Mouse (Mus musculus) CH12.LX (cell line): Measurements from ENCODE around the gene Ccdc171. TPM values are rescaled to one million over a fixed set of nuclear protein-coding genes. Genes with fewer than 3 reads are reported as not detected.
"Not testable (repeated sequence)": the region's sequence is repeated elsewhere in the genome, so short reads cannot be mapped to it uniquely, and the experiment has no call there.

Experiments used
- DNase-seq: peaks from one replicate; pipeline ENCODE4 v3.0.0-alpha.2; 2013; ENCODE audit errors: extremely low read depth
- H3K27ac ChIP-seq: 2 replicates; pipeline ENCODE4 v1.5.1; 2012; ENCODE audit warnings: low read depth, mild to moderate bottlenecking, control low read depth, moderate library complexity; ENCODE audit not compliant: insufficient read depth
- H3K27me3 ChIP-seq: replicated peaks from 2 replicates; pipeline ENCODE3; 2012; ENCODE audit warnings: inconsistent platforms
- H3K36me3 ChIP-seq, 2 experiments: replicated peaks in 1 of 2; 2 replicates each; pipeline versions ENCODE3 to v1.6.1; 2012; ENCODE audit warnings: inconsistent platforms in 1 of 2, low read length in 1 of 2, mild to moderate bottlenecking in 1 of 2, mixed read lengths in 1 of 2, moderate library complexity in 1 of 2; ENCODE audit not compliant: control insufficient read depth in 1 of 2, insufficient read depth in 1 of 2
- H3K4me1 ChIP-seq, 2 experiments: 2 replicates each; pipeline ENCODE4 v1.6.1; 2012; ENCODE audit warnings: inconsistent platforms in 1 of 2, moderate library complexity in 1 of 2; ENCODE audit not compliant: insufficient read depth in 2 of 2, control insufficient read depth in 1 of 2
- H3K4me2 ChIP-seq: 2 replicates; pipeline ENCODE4 v1.6.1; 2012; ENCODE audit warnings: low read depth, mild to moderate bottlenecking, control low read depth; ENCODE audit not compliant: poor library complexity, insufficient read depth, severe bottlenecking
- H3K4me3 ChIP-seq, 3 experiments: fragments of 150-350 bp in 1 of 3; sonication (generic) in 1 of 3; replicated peaks in 1 of 3; 2 replicates each; pipeline versions ENCODE3 to v1.5.1; 2011 to 2012; ENCODE audit warnings: low read depth in 2 of 3, low read length in 2 of 3, mild to moderate bottlenecking in 2 of 3, moderate library complexity in 2 of 3, control low read depth in 1 of 3, improper control_type of control experiment in 1 of 3, inconsistent platforms in 1 of 3, mixed read lengths in 1 of 3; ENCODE audit not compliant: poor library complexity in 1 of 3
- H3K79me2 ChIP-seq: replicated peaks from 2 replicates; pipeline ENCODE4 v1.6.1; 2012; ENCODE audit warnings: mild to moderate bottlenecking, moderate library complexity; ENCODE audit not compliant: control insufficient read depth, poor library complexity, insufficient read depth, severe bottlenecking; ENCODE audit errors: extremely low read depth
- H3K9ac ChIP-seq: 2 replicates; pipeline ENCODE4 v1.6.1; 2012; ENCODE audit warnings: low read depth, mild to moderate bottlenecking, control low read depth, moderate library complexity; ENCODE audit not compliant: insufficient read depth
- H3K9me3 ChIP-seq: replicated peaks from 2 replicates; pipeline ENCODE3; 2012; ENCODE audit warnings: low read length, inconsistent platforms, mixed read lengths
- CHD1 ChIP-seq: IDR thresholded peaks from 2 replicates; pipeline ENCODE4 v1.6.1; 2012; ENCODE audit warnings: low read depth, low read length, improper control_type of control experiment, inconsistent platforms
- CTCF ChIP-seq, 2 experiments: IDR thresholded peaks in 1 of 2; conservative IDR thresholded peaks in 1 of 2; 2 replicates each; pipeline ENCODE4 v1.5.1; 2011 to 2012; ENCODE audit warnings: low read depth in 2 of 2, low read length in 2 of 2, improper control_type of control experiment in 1 of 2, inconsistent platforms in 1 of 2, mild to moderate bottlenecking in 1 of 2, moderate library complexity in 1 of 2
- ETS1 ChIP-seq: conservative IDR thresholded peaks from 2 replicates; pipeline ENCODE4 v1.6.1; 2012; ENCODE audit warnings: low read depth, mild to moderate bottlenecking, inconsistent platforms, low read length, improper control_type of control experiment, moderate library complexity
- GABPA ChIP-seq: IDR thresholded peaks from 2 replicates; pipeline ENCODE4 v1.6.1; 2012; ENCODE audit warnings: low read depth, low read length, improper control_type of control experiment, inconsistent platforms; ENCODE audit not compliant: insufficient replicate concordance
- JUN ChIP-seq: IDR thresholded peaks from 2 replicates; pipeline ENCODE4 v1.6.1; 2011; ENCODE audit warnings: low read depth, mild to moderate bottlenecking, low read length, improper control_type of control experiment, moderate library complexity; ENCODE audit not compliant: insufficient read depth
- KAT2A ChIP-seq: IDR thresholded peaks from 2 replicates; pipeline ENCODE4 v1.6.1; 2012; ENCODE audit warnings: low read length, improper control_type of control experiment, inconsistent platforms; ENCODE audit not compliant: insufficient replicate concordance
- MAFK ChIP-seq: IDR thresholded peaks from 2 replicates; pipeline ENCODE4 v1.6.1; 2011; ENCODE audit warnings: low read length, improper control_type of control experiment; ENCODE audit not compliant: insufficient replicate concordance
- MEF2A ChIP-seq: IDR thresholded peaks from 2 replicates; pipeline ENCODE4 v1.6.1; 2014; ENCODE audit warnings: low read depth, mild to moderate bottlenecking, inconsistent platforms, low read length, improper control_type of control experiment, borderline replicate concordance
- MYC ChIP-seq: IDR thresholded peaks from 2 replicates; pipeline ENCODE4 v1.6.1; 2011; ENCODE audit warnings: low read depth, mild to moderate bottlenecking, improper control_type of control experiment, low read length
- NRF1 ChIP-seq: IDR thresholded peaks from 2 replicates; pipeline ENCODE4 v1.6.1; 2014; ENCODE audit warnings: low read depth, mild to moderate bottlenecking, inconsistent platforms, low read length, improper control_type of control experiment, moderate library complexity
- RAD21 ChIP-seq: IDR thresholded peaks from 2 replicates; pipeline ENCODE4 v1.6.1; 2011; ENCODE audit warnings: low read depth, mild to moderate bottlenecking, low read length, improper control_type of control experiment, moderate library complexity
- SIN3A ChIP-seq: IDR thresholded peaks from 2 replicates; pipeline ENCODE4 v1.6.1; 2012; ENCODE audit warnings: low read length, improper control_type of control experiment, inconsistent platforms
- SMC3 ChIP-seq: IDR thresholded peaks from 2 replicates; pipeline ENCODE4 v1.6.1; 2011; ENCODE audit warnings: low read depth, low read length, improper control_type of control experiment
- TCF12 ChIP-seq: IDR thresholded peaks from 2 replicates; pipeline ENCODE4 v1.6.1; 2014; ENCODE audit warnings: low read depth, mild to moderate bottlenecking, inconsistent platforms, low read length, improper control_type of control experiment
- USF2 ChIP-seq: conservative IDR thresholded peaks from 2 replicates; pipeline ENCODE4 v1.6.1; 2011; ENCODE audit warnings: low read depth, low read length, improper control_type of control experiment
- ZC3H11A ChIP-seq: IDR thresholded peaks from 2 replicates; pipeline ENCODE4 v1.6.1; 2012; ENCODE audit warnings: low read depth, mild to moderate bottlenecking, inconsistent platforms, low read length, improper control_type of control experiment
- dilution Hi-C: fragments of 300-500 bp; cut with MboI; formaldehyde crosslinking; loops from 2 replicates; pipeline ENCODE4 v1.14.3; 2020; ENCODE audit warnings: low sequenced_read_pairs; ENCODE audit not compliant: extremely low pct_unique_long_range_greater_than_20kb, extremely low pct_ligation_motif_present
- in situ Hi-C: fragments of 300-500 bp; cut with MboI; formaldehyde crosslinking; loops from 3 replicates; pipeline ENCODE4 v1.14.3; 2019; ENCODE audit warnings: low sequenced_read_pairs, low pct_ligation_motif_present, low pct_unique_long_range_greater_than_20kb, mixed read lengths
- polyA plus RNA-seq: library from polyadenylated mRNA; unstranded; fragments of >175 nt; gene quantifications from 2 replicates; pipeline ENCODE4 v1.2.1, GENCODE M21; 2012; ENCODE audit warnings: low read depth; ENCODE audit not compliant: insufficient read length
- total RNA-seq, 2 experiments: library from RNA; depleted of rRNA; stranded (reverse); fragments of 300-350 nt in 1 of 2; fragments of >200 nt in 1 of 2; gene quantifications; 2 replicates each; pipeline ENCODE4 v1.2.3; 2012 to 2014

Gene Ccdc171
- total and polyA plus RNA-seq, 3 experiments = 0.93 to 2.2 (median 1.5) TPM

- in situ Hi-C loops = loop anchor here (5.0 kb wide), 1 partner anchor 36 kb away; no protein-coding TSS in a partner anchor
- DNase-seq = peak; percentile 17
- H3K27ac ChIP-seq, H3K79me2 ChIP-seq, H3K9ac ChIP-seq, H3K27me3 ChIP-seq, H3K9me3 ChIP-seq, H3K36me3 ChIP-seq, dilution Hi-C loops: not testable (repeated sequence)
- H3K4me1 ChIP-seq = peaks cover 0 to 10% of the 10 kb centered on the region in 2 experiments; a peak in 1 of 4 replicates
- H3K4me3 ChIP-seq = peak overlapping the region in 2 of 3 experiments; percentile 3 to 27
- peak overlapping the region; percentile 37; the same call in 1 of the 2 replicates for H3K4me2 ChIP-seq
Observed at GRCm38 (mm10) chr4:83568145-83568544, 42.8 kb downstream of the Ccdc171 start.

- in situ Hi-C loops = no loop called here
- no peak for TF ChIP-seq ZC3H11A
- TF ChIP-seq GABPA = no peak
- peak; percentile 89 for TF ChIP-seq RAD21
- TF ChIP-seq MEF2A = no peak
- no peak for TF ChIP-seq CHD1
- TF ChIP-seq SMC3 = peak; percentile 53
- TF ChIP-seq MYC = no peak
- TF ChIP-seq MAFK = no peak
- no peak for TF ChIP-seq SIN3A
- peak; percentile 34 to 86; a peak in 2 of 4 replicates for TF ChIP-seq CTCF (conservative IDR thresholded peaks at IDR 0.05 in 1 of 2, IDR thresholded peaks at IDR 0.05 in 1 of 2; ENCODE audit: low read depth in 2 of 2, low read length in 2 of 2)
- TF ChIP-seq KAT2A = no peak
- no peak for TF ChIP-seq JUN
- no peak for TF ChIP-seq TCF12
- no peak for TF ChIP-seq NRF1
- TF ChIP-seq ETS1 = no peak
- no peak for TF ChIP-seq USF2
- Histone ChIP-seq H3K4me1 (peaks cover 0 to 10% of the 10 kb centered on the region in 2 experiments; a peak in 1 of 4 replicates), H3K27me3 (no peaks in the 10 kb centered on the region), H3K27ac (no peak overlapping the region), H3K9ac (no peak overlapping the region), H3K4me2 (no peak overlapping the region), H3K4me3 (no peak overlapping the region), H3K9me3 (peaks cover 4% of the 10 kb centered on the region), H3K36me3 (no peaks in the 10 kb centered on the region), H3K79me2 (no peaks in the 10 kb centered on the region)
- dilution Hi-C loops = no loop called here
- DNase-seq = peak; percentile 46
Observed at GRCm38 (mm10) chr4:83570569-83570968, 45.2 kb downstream of the Ccdc171 start.
